Mouse (Mus musculus) forebrain, embryonic 14.5 days (tissue): ENCODE data around the gene Col25a1. TPM values are rescaled to one million over a fixed set of nuclear protein-coding genes. Genes with fewer than 3 reads are reported as not detected.

ENCODE experiments used
- ATAC-seq: fragments of 200-750 bp; cut with Nextera tagmentation; 2 replicates; pipeline ENCODE4 v1.8.0; 2017; ENCODE audit warnings: mild to moderate bottlenecking, moderate library complexity
- DNase-seq: peaks from one replicate; pipeline ENCODE4 v3.0.0-alpha.2; 2015; ENCODE audit warnings: low spot score
- H3K27ac ChIP-seq: fragments of 300-500 bp; sonication (generic); 2 replicates; pipeline ENCODE4 v1.5.1; 2014; ENCODE audit warnings: low read depth, mild to moderate bottlenecking, control low read depth, low read length, moderate library complexity
- H3K27me3 ChIP-seq: fragments of 300-500 bp; sonication (generic); replicated peaks from 2 replicates; pipeline ENCODE4 v1.6.1; 2014; ENCODE audit warnings: low read length, control low read depth, mixed read lengths; ENCODE audit not compliant: control insufficient read depth, insufficient read depth
- H3K36me3 ChIP-seq: fragments of 300-500 bp; sonication (generic); 2 replicates; pipeline ENCODE4 v1.6.1; 2014; ENCODE audit warnings: low read length, control low read depth; ENCODE audit not compliant: control insufficient read depth, insufficient read depth
- H3K4me1 ChIP-seq: fragments of 300-500 bp; sonication (generic); 2 replicates; pipeline ENCODE4 v1.6.1; 2014; ENCODE audit warnings: antibody characterized with exemption, low read length, control low read depth; ENCODE audit not compliant: control insufficient read depth, insufficient read depth
- H3K4me2 ChIP-seq: fragments of 300-500 bp; sonication (generic); 2 replicates; pipeline ENCODE4 v1.6.1; 2014; ENCODE audit warnings: mild to moderate bottlenecking, control low read depth, low read length
- H3K4me3 ChIP-seq: fragments of 300-500 bp; sonication (generic); 2 replicates; pipeline ENCODE4 v1.5.1; 2014; ENCODE audit warnings: low read depth, low read length, control low read depth
- H3K9ac ChIP-seq: fragments of 300-500 bp; sonication (generic); 2 replicates; pipeline ENCODE4 v1.6.1; 2014; ENCODE audit warnings: mild to moderate bottlenecking, low read length, control low read depth, moderate library complexity
- H3K9me3 ChIP-seq: fragments of 300-500 bp; sonication (generic); replicated peaks from 2 replicates; pipeline ENCODE4 v1.6.1; 2016; ENCODE audit warnings: low read length, control low read depth, mixed read lengths; ENCODE audit not compliant: control insufficient read depth
- WGBS: fragments of 180-500 bp; shearing (Covaris S2); extraction: QIAGEN DNeasy Blood & Tissue Kit; methylation state at CpG from one replicate; pipeline ENCODE4 v1.1.7; 2014; 5-methylcytosine and 5-hydroxymethylcytosine counted together
- polyA plus RNA-seq: library from polyadenylated mRNA; unstranded; fragments of >200 nt; fragmentation: Nextera tagmentation; extraction: Ambion mirVana; gene quantifications from 2 replicates; pipeline ENCODE4 v1.2.1, GENCODE M21; 2014

Gene Col25a1
- polyA plus RNA-seq, 1 experiment from 2014 or later = 2.5 TPM

DNA sequence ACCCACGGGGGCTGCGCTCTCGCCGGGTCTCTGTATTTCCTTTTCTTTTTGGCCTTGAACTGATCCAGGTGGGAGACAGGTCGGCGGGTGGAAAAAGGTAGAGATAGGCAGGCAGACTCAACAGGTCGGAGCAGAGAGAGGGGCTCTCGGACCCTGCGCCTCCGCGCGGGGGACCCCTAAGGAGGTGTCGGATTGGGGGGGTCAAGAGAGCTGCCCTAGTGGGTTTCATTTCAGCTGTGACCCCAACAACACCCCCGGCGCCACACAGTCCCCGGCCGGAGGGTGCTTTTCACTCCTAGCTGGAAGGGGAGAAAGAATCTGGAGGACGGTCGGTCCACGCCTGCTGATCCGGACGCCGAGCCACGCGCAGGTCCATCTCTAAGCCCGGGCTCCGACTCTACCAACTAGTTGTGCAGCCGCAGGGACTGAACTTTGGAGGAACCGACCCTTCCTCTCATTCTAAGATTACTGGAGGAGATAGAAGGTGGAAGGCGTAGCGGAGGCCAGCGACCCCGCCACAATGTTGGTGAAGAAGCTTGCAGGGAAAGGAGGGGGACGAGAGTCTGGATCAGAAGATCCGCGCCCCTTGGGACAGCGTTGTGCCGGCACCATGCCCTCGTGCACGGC lies 49.8 kb downstream of the Col25a1 start:
- H3K27me3 ChIP-seq = peaks cover 9% of the 10 kb centered on the region; the same call in 1 of the 2 replicates
- H3K4me1 ChIP-seq = no peaks in the 10 kb centered on the region; the same call in 1 of the 2 replicates
- ATAC-seq (peak; percentile 36), DNase-seq (no peak)
- peak overlapping the region; percentile 57 for H3K4me3 ChIP-seq
- H3K9me3 ChIP-seq = no peaks in the 10 kb centered on the region
- H3K9ac ChIP-seq = peak overlapping the region; percentile 65
- H3K27ac ChIP-seq = no peak overlapping the region
- peak overlapping the region; percentile 100 for H3K4me2 ChIP-seq
- no peaks in the 10 kb centered on the region for H3K36me3 ChIP-seq
- WGBS = under 1% methylated on average over 40 of the region's 40 CpGs

DNA sequence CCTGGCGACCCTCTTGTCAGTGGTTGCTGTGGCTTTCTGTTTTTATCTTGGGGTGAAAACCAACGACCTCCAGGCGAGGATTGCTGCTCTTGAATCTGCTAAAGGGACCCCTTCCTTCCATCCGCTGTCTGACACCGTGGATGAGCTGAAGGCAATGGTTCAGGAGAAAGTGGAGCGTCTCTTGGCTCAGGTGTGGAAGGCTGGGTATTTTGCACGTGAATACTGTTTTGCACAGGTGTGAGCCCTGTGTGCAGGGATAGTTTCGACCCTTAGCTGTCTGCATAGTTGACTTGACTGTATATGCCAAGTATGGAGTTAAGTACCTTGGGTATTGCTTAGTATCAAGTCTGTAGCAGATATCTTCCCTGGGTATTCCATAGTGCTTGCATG lies 50.3 kb downstream of the Col25a1 start:
- Histone ChIP-seq H3K4me2 (peak overlapping the region; percentile 100), H3K4me3 (peak overlapping the region; percentile 57), H3K27me3 (peaks cover 9% of the 10 kb centered on the region; the same call in 1 of the 2 replicates), H3K9me3 (no peaks in the 10 kb centered on the region), H3K4me1 (no peaks in the 10 kb centered on the region; the same call in 1 of the 2 replicates), H3K36me3 (no peaks in the 10 kb centered on the region), H3K27ac (no peak overlapping the region), H3K9ac (peak overlapping the region; percentile 65)
- ATAC-seq = no peak
- WGBS = 30% methylated on average over 8 of the region's 8 CpGs
- no peak for DNase-seq

DNA sequence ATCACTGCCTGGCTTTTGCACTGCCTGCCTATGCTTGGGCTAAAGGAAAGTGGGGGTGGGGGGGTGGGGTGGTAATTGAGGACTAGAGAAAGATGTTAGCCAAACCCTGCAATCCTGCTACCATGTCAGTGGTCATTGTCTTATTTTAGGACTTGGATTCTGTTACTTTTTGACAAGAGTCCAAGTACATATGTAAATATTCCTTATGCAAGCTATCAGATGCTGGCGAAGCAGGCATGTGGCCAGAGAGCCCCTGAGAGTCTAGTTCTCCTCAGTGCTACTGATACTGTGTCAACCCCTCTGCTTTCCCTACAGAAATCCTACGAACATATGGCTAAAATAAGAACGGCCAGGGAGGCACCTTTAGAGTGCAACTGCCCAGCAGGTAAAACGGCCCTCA lies 51.1 kb downstream of the Col25a1 start:
- H3K4me2 ChIP-seq = no peak overlapping the region
- 79% methylated on average over 4 of the region's 4 CpGs for WGBS

DNA sequence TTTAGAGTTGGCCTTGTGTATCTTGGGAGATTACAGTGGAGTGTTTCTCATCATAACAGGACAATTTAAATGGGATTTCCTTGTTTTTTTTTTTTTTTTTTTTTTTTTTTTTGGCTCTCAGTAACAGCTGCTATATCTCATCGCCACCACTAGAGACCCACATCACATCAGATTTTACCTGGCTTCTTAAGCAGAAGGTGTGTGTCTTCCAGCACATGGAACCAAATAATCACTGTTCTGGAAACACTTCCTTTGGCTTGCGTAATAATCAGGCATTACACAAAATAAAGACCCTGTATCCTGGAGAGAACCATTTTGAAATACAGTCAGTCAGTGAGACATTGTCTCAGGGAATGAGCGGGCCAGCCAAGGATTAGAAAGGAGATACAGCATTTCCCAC lies 53.8 kb downstream of the Col25a1 start:
- peaks cover 9% of the 10 kb centered on the region; the same call in 1 of the 2 replicates for H3K27me3 ChIP-seq
- no peaks in the 10 kb centered on the region for H3K9me3 ChIP-seq
- H3K27ac ChIP-seq = no peak overlapping the region
- H3K9ac ChIP-seq = no peak overlapping the region
- ATAC-seq = no peak
- H3K4me2 ChIP-seq = no peak overlapping the region
- no peaks in the 10 kb centered on the region; the same call in 1 of the 2 replicates for H3K4me1 ChIP-seq
- no peak overlapping the region for H3K4me3 ChIP-seq
- H3K36me3 ChIP-seq = no peaks in the 10 kb centered on the region
- WGBS = 54% methylated on average over 3 of the region's 3 CpGs
- DNase-seq = peak; percentile 52

More for the DNA sequence above, 51.1 kb downstream of the Col25a1 start:
- H3K36me3 ChIP-seq = no peaks in the 10 kb centered on the region
- H3K9ac ChIP-seq = no peak overlapping the region
- H3K27me3 ChIP-seq = peaks cover 9% of the 10 kb centered on the region; the same call in 1 of the 2 replicates
- ATAC-seq = no peak
- no peak overlapping the region for H3K27ac ChIP-seq
- H3K4me1 ChIP-seq = no peaks in the 10 kb centered on the region; the same call in 1 of the 2 replicates
- no peak for DNase-seq
- H3K9me3 ChIP-seq = no peaks in the 10 kb centered on the region
- H3K4me3 ChIP-seq = no peak overlapping the region

DNA sequence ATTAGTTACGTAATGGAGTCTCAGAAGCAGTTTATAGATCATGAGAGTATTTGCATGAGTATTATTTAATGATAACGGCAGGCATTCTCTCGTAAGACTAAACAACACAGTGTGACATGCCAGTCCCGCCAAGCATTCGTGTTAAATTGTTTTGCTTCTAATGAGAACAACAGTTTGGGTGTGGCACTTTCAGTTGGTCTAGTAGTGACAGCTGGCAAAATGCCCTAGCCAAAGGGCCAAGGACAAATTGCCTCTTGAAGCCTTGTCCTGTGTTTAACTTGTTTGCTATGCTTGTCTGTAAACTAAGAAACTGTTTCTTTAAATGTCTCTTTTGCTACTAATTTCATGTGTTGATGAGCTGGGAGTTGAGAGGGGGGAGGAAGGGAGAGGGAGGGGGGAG lies 56.3 kb downstream of the Col25a1 start:
- Histone ChIP-seq H3K4me1 (no peaks in the 10 kb centered on the region), H3K9ac (no peak overlapping the region), H3K4me2 (no peak overlapping the region), H3K9me3 (no peaks in the 10 kb centered on the region), H3K4me3 (no peak overlapping the region), H3K27me3 (0 out of 2 replicates have a peak, but pooled peaks cover 4% of the 10 kb centered on the region), H3K36me3 (no peaks in the 10 kb centered on the region), H3K27ac (no peak overlapping the region)
- no peak for DNase-seq
- no peak for ATAC-seq
- WGBS = 70% methylated on average over 5 of the region's 5 CpGs

DNA sequence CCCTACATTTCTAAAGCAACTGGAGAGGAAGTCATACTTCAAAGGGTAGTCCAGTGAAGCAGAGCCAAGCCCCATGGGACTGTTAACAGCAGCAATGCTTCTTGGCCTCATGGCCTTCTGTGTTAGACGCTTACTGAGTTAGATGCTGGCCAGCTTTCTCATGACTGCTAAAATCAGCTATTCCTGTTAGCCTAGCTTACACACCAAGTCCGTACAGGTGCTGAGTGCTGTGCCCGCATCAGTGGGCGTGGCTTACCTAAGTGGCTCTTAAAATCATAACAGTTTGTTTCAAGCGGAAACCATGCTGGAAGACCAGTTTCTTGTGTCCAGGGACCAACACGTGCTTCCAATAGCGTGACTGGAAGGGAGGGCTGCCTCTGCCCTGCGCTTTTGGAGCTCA lies 62.1 kb downstream of the Col25a1 start:
- ATAC-seq (no peak), DNase-seq (no peak)
- H3K9ac ChIP-seq = no peak overlapping the region
- no peaks in the 10 kb centered on the region for H3K27me3 ChIP-seq
- no peaks in the 10 kb centered on the region for H3K36me3 ChIP-seq
- no peaks in the 10 kb centered on the region for H3K4me1 ChIP-seq
- WGBS = 90% methylated on average over 8 of the region's 8 CpGs
- no peak overlapping the region for H3K27ac ChIP-seq
- no peak overlapping the region for H3K4me3 ChIP-seq
- no peaks in the 10 kb centered on the region for H3K9me3 ChIP-seq
- H3K4me2 ChIP-seq = no peak overlapping the region

DNA sequence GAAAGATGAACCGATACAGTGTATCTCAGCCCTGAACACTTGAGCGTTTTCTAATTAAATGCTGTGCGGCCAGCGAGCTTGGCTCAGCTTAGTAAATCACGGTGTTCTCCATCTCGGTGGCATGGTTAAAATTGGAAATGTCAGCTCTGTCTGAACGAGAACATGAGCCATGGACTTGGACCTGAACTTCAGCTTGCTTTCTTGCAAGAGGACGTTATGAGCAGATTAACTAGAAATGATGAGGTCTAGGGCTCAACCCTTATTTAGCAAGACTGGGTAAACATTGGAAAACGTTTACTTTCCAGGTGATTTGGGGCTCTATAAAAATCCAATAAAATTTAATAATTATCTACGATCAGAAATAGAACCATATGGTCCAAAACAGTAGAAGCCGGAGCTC lies 83.3 kb downstream of the Col25a1 start:
- H3K4me2 ChIP-seq = no peak overlapping the region
- DNase-seq (no peak), ATAC-seq (no peak)
- no peaks in the 10 kb centered on the region for H3K4me1 ChIP-seq
- no peaks in the 10 kb centered on the region for H3K9me3 ChIP-seq
- WGBS = 85% methylated on average over 11 of the region's 11 CpGs
- no peak overlapping the region for H3K9ac ChIP-seq
- no peak overlapping the region for H3K4me3 ChIP-seq
- no peaks in the 10 kb centered on the region for H3K36me3 ChIP-seq
- H3K27me3 ChIP-seq = no peaks in the 10 kb centered on the region
- H3K27ac ChIP-seq = no peak overlapping the region

DNA sequence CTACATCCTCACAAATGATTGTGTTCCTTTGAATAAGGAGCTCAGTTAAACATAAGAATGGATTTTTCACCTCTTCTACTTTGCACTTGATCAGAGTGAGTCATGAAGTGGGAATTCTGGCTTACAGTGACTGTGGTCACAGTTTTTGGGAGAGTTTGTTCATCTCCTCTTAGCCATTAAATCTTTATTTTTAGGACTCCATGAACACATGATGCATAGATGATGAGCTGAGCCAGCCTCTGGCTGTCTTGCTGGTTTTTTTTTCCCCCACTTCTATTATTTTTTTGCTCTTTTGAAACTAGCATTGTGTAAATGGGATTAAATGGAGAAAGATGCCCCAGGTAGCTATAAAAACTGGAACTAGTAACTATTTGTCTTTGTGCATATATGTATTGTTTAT lies 84.8 kb downstream of the Col25a1 start:
- H3K36me3 ChIP-seq = no peaks in the 10 kb centered on the region
- H3K27me3 ChIP-seq = no peaks in the 10 kb centered on the region
- ATAC-seq = no peak
- no peaks in the 10 kb centered on the region for H3K4me1 ChIP-seq
- no peak overlapping the region for H3K9ac ChIP-seq
- DNase-seq = no peak
- no peak overlapping the region for H3K4me3 ChIP-seq
- H3K27ac ChIP-seq = no peak overlapping the region
- no peak overlapping the region for H3K4me2 ChIP-seq
- no peaks in the 10 kb centered on the region for H3K9me3 ChIP-seq

DNA sequence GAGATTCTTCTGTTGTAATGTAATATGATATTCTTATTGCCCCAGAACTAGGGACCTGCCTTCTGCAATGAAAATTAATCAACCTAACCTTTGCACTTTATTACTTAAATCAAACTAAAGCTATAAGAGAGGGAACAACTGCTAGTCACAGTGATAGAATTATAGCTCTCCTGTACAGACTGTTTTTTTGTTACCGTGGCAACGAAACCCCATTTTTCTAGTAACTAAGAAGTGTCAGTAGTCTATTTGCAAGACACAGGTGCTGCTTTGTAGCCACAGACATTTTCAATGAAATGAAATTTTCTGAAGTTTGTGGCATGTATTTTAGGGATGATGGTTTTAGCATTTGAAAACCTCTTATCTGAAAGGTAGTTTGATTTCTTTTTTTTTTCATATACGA lies 85.3 kb downstream of the Col25a1 start:
- Histone ChIP-seq H3K27ac (no peak overlapping the region), H3K27me3 (no peaks in the 10 kb centered on the region), H3K4me1 (no peaks in the 10 kb centered on the region), H3K9ac (no peak overlapping the region), H3K36me3 (no peaks in the 10 kb centered on the region), H3K9me3 (no peaks in the 10 kb centered on the region), H3K4me3 (no peak overlapping the region), H3K4me2 (no peak overlapping the region)
- ATAC-seq (no peak), DNase-seq (peak; percentile 41)
- whole genome bisulfite sequencing = 97% methylated on average over 3 of the region's 3 CpGs
